Mouse (Mus musculus) small intestine, adult 2 months (tissue): ENCODE results near the gene Slc16a11. TPM values are rescaled to one million over a fixed set of nuclear protein-coding genes. Genes with fewer than 3 reads are reported as not detected.

Source experiments
- H3K27ac ChIP-seq: fragments of 200-500 bp; 2 replicates; pipeline ENCODE4 v1.5.1; 2012; ENCODE audit warnings: low read depth, low read length, control low read depth, inconsistent platforms; ENCODE audit not compliant: insufficient read depth
- H3K27me3 ChIP-seq: fragments of 200-500 bp; 2 replicates; pipeline ENCODE4 v1.6.1; 2012; ENCODE audit warnings: mild to moderate bottlenecking, moderate library complexity, low read length, inconsistent platforms; ENCODE audit not compliant: control insufficient read depth, insufficient read depth
- H3K36me3 ChIP-seq: fragments of 200-500 bp; 2 replicates; pipeline ENCODE4 v1.6.1; 2012; ENCODE audit warnings: mild to moderate bottlenecking, low read length, control low read depth, inconsistent platforms; ENCODE audit not compliant: control insufficient read depth, insufficient read depth
- H3K4me1 ChIP-seq: fragments of 200-500 bp; 2 replicates; pipeline ENCODE4 v1.6.1; 2012; ENCODE audit warnings: low read length, inconsistent platforms, mixed read lengths; ENCODE audit not compliant: control insufficient read depth, insufficient read depth, insufficient read length
- H3K4me3 ChIP-seq: fragments of 200-500 bp; 2 replicates; pipeline ENCODE4 v1.5.1; 2012; ENCODE audit warnings: low read depth, mild to moderate bottlenecking, control low read depth, inconsistent platforms, low read length, moderate library complexity
- CTCF ChIP-seq: fragments of 200-500 bp; IDR thresholded peaks from 2 replicates; pipeline ENCODE4 v1.5.1; 2012; ENCODE audit warnings: low read depth, mild to moderate bottlenecking, control low read depth, inconsistent platforms, low read length, moderate library complexity, mixed read lengths; ENCODE audit not compliant: insufficient replicate concordance, insufficient read length; ENCODE audit errors: extremely low read depth
- POLR2A ChIP-seq: fragments of 200-500 bp; IDR thresholded peaks from 2 replicates; pipeline ENCODE4 v1.6.1; 2012; ENCODE audit warnings: low read depth, mild to moderate bottlenecking, control low read depth, inconsistent platforms, low read length, moderate library complexity
- WGBS: fragments of 180-500 bp; shearing (Covaris S2); methylation state at CpG from one replicate; pipeline ENCODE4 v1.1.7; 2018; 5-methylcytosine and 5-hydroxymethylcytosine counted together
- polyA plus RNA-seq: library from polyadenylated mRNA; depleted of rRNA; stranded (reverse); fragments of >200 nt; gene quantifications from 2 replicates; pipeline ENCODE4 v1.2.3, GENCODE M21; 2012

Slc16a11 gene
- polyA plus RNA-seq, 1 experiment, result 12.7 TPM

DNA sequence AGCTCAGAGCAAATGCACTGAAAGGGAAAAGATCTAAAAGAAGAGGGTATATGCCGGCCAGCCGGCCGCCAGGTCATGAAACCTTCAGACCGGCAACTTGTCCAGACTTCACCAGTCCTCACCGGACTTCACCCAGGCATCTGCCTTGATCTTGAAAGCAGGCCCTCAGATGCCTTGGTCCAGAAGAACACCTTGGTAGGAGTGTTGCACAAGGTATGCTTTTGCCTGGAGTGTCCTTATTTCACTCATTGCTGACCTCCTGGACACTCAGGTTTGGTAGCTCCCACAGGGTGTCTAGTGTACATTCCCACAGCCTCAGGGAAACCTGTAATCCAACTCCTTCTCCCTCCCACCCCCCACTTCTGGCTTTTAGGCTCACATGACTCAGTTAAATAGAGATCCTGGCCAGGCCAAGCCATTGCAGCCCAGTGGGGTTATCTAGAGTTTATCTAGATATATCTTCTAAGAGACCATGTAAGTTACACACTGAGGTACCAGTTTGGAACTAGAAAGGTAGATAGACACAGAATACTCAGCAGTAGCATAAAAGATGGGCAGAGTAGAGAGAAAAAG, 12.4 kb upstream of the Slc16a11 start:
- Histone ChIP-seq H3K36me3 (no peaks in the 10 kb centered on the region), H3K27me3 (no peaks in the 10 kb centered on the region), H3K4me3 (no peak overlapping the region), H3K27ac (no peak overlapping the region), H3K4me1 (no peaks in the 10 kb centered on the region)
- no peak for TF ChIP-seq POLR2A
- TF ChIP-seq CTCF, result no peak
- 83% methylated on average over 5 of the region's 5 CpGs for WGBS

DNA sequence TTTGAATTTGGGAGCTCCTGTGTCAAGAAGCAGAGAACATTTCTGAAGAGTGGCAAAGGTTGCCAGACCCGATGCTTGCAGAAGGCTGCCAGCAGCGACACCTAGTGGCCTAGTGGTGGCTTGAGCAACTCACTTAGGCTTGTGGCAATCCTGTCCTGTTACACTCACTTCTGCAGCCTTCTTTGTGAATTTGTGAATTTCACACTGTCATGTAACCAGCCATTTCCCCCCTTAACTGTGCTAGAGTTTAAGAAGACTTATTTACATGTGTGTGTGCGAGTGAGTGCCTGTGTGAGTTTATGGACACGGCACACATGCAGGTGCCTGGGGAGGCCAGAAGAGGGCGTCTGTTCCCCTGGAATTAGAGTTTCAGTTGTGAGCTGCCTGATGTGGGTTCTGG, 10.9 kb upstream of the Slc16a11 start:
- H3K4me3 ChIP-seq, result no peak overlapping the region
- no peaks in the 10 kb centered on the region for H3K4me1 ChIP-seq
- no peak overlapping the region for H3K27ac ChIP-seq
- no peaks in the 10 kb centered on the region for H3K36me3 ChIP-seq
- no peaks in the 10 kb centered on the region for H3K27me3 ChIP-seq
- 39% methylated on average over 5 of the region's 5 CpGs for WGBS
- no peak for TF ChIP-seq POLR2A
- TF ChIP-seq CTCF, result peak; percentile 97

DNA sequence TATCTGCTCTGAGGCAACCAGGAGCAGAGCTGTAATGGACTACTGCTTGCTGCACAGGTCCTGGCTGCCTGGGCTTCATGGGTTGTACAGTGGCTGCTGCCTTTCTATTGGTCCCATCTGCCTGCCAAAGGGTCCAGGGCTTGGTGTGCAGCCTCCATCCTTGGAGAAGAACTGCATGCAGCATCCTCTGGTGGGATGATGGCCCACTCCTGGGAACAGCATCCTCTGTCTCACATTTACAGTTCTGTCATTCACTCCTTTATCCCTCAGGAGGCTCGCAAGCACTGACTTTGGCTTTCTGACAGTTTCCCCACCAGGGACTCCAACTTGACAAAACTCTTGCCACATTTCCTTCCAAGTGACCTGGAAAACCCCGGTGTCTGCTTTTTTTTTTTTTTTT, 5.8 kb upstream of the Slc16a11 start:
- WGBS, result 67% methylated on average over 2 of the region's 2 CpGs
- no peaks in the 10 kb centered on the region; the same call in 1 of the 2 replicates for H3K4me1 ChIP-seq
- TF ChIP-seq POLR2A (no peak), CTCF (no peak)

GRCm38 (mm10) chr11:70207283-70207682, 5.3 kb upstream of the Slc16a11 start:
- H3K4me3 ChIP-seq, result no peak overlapping the region
- WGBS, result 77% methylated on average over 7 of the region's 7 CpGs

More for the DNA sequence above, 5.8 kb upstream of the Slc16a11 start:
- no peaks in the 10 kb centered on the region for H3K27me3 ChIP-seq
- no peak overlapping the region for H3K27ac ChIP-seq
- no peak overlapping the region for H3K4me3 ChIP-seq
- H3K36me3 ChIP-seq, result no peaks in the 10 kb centered on the region

GRCm38 (mm10) chr11:70208778-70209388, 3.7 kb upstream of the Slc16a11 start:
- Histone ChIP-seq H3K27ac (no peak overlapping the region), H3K4me3 (no peak overlapping the region), H3K4me1 (peaks cover 2% of the 10 kb centered on the region), H3K27me3 (no peaks in the 10 kb centered on the region), H3K36me3 (no peaks in the 10 kb centered on the region)
- no peak for TF ChIP-seq POLR2A
- no peak for TF ChIP-seq CTCF
- 59% methylated on average over 5 of the region's 5 CpGs for WGBS

More at GRCm38 (mm10) chr11:70207283-70207682, 5.3 kb upstream of the Slc16a11 start:
- Histone ChIP-seq H3K4me1 (no peaks in the 10 kb centered on the region; the same call in 1 of the 2 replicates), H3K27me3 (no peaks in the 10 kb centered on the region), H3K27ac (no peak overlapping the region), H3K36me3 (no peaks in the 10 kb centered on the region)
- TF ChIP-seq CTCF, result no peak
- no peak for TF ChIP-seq POLR2A

DNA sequence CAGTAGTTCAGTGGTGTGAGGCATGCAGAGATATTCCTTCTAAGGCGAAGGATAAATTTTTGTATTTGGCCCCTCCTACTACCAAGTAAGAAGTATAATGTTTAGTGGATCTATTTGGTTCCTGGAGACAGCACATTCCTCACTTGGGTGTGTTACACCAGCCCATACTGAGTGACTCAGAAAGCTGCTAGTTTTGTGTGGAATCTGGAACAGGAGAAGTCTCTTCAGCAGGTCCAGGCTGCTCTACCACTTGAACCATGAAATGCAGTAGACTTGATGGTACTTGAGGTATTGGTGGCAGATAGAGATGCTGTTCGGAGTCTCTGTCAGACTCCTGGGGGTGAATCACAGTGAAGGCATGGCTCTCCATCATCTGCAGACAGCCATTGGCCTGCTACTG, 1.9 kb upstream of the Slc16a11 start:
- H3K36me3 ChIP-seq, result no peaks in the 10 kb centered on the region
- WGBS, result 92% methylated on average over 2 of the region's 2 CpGs
- TF ChIP-seq POLR2A (no peak), CTCF (no peak)
- H3K4me1 ChIP-seq, result peaks cover 9% of the 10 kb centered on the region
- no peak overlapping the region for H3K4me3 ChIP-seq
- H3K27ac ChIP-seq, result no peak overlapping the region
- H3K27me3 ChIP-seq, result no peaks in the 10 kb centered on the region

- Histone ChIP-seq H3K36me3 (no peaks in the 10 kb centered on the region), H3K4me1 (peaks cover 9% of the 10 kb centered on the region), H3K27me3 (no peaks in the 10 kb centered on the region), H3K27ac (no peak overlapping the region), H3K4me3 (no peak overlapping the region)
- 69% methylated on average over 6 of the region's 6 CpGs for WGBS
- TF ChIP-seq POLR2A, result no peak
- no peak for TF ChIP-seq CTCF
Measured at GRCm38 (mm10) chr11:70211972-70212371, 580 bp upstream of the Slc16a11 start.
